Mouse (Mus musculus) regulatory T cell (primary cell): ENCODE measurements around the gene Lcp2.

Source experiments
- in situ Hi-C: fragments of 300-600 bp; cut with MboI, MseI; formaldehyde crosslinking; loops from one replicate; pipeline ENCODE4 v1.15.1; 2025; ENCODE audit warnings: high pct_unique_total_duplicates

Gene Lcp2

DNA sequence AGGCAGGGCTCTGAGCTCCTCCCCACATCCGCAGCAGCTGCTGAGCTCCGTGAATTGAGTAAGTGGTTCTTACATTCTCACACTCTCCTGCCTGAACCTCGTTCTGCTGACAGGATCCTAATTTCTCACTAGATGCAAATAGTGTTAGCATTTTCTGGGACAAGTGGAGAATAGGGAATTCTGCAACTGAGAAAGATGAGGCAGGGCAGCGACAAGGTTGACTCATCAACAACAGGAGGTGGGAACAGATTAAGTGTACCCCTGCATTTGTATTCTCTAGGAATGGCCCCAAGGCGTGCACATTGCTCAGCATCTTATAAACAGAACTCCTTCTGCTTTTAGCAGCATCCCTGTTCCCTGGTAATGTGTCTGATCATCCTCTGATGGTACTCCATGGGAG lies 6.7 kb upstream of the Lcp2 start:
- in situ Hi-C loops: loop anchor here (5.0 to 25.0 kb wide), 2 partner anchors 33 to 1478 kb away; no protein-coding TSS in a partner anchor

DNA sequence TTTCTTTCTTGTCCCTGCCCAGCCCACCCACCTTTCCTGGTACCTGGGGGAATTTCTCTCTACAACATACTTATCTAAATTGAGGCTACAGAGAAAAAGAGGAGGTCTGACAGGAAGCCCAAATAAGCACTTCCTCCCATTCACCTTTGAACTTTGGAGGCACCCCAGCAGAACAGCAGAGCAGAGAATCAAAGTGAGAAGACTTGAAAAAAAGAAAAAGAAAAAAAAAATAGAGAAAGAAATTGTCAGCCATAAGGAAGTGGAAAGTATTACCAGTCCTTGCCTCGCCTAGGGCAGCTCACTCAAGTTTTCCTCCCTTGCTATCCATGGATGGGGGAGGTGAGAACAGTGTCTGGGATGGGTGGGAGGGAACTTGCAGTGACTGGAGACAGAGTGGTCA lies 3.9 kb upstream of the Lcp2 start:
- in situ Hi-C loops: loop anchor here (5.0 to 25.0 kb wide), 2 partner anchors 36 to 1481 kb away; no protein-coding TSS in a partner anchor

DNA sequence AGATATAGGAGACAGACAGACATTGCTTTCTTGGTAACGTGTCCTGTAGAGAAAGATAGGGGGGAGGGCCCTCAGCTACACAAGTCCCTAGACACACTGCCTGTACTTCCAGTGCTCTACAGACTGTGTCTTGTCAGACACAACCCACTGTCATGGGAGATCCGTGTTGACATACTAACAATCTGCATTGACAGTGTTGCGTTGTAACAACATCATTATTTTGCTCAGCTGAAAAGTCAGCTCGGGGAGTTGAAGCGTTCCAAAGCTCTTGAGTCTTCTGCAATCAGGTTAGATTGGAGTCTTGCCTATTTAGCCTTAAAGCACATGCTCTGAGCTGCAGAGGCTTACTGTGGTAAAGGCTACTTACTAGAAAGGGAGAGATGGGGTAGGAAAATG lies 820 bp downstream of the Lcp2 start:
- in situ Hi-C loops: loop anchor here (25.0 kb wide), 1 partner anchor 1485 kb away; no protein-coding TSS in a partner anchor

DNA sequence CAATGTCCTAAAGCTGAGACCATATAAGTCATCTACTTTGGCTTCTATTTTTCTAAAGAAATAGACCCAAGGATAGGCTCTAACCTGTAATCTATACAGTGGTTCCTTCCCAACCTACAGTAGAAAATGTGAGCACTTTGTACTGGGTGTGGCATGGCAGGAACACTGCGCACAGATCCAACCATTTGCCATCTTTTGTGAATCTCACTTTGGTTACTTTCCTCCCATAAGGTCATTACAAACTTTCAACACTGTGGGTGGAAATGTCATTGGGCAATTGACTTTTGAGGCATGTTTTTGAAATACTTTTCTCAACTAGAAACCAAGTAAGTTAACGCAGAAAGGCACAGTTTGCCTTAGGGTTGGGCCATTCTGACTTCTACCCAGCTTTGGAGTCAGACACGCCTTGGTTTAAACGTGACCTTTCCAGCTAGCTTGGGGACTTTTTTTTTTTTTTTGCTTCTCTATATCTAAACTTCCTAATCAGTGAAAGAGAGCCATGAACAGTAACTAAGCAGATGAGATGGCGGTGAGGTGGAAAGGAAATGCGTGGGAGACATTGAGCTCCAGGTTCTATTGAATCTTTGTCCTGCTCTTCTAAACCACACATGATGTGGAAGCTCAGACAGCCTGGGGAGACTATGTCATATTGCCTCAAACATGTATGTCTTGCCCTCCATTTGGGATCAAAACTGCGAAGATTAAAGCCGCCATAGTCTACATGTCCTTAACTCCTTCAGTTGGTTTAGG lies 1.8 kb downstream of the Lcp2 start:
- in situ Hi-C loops: loop anchor here (25.0 kb wide), 1 partner anchor 1486 kb away; no protein-coding TSS in a partner anchor

DNA sequence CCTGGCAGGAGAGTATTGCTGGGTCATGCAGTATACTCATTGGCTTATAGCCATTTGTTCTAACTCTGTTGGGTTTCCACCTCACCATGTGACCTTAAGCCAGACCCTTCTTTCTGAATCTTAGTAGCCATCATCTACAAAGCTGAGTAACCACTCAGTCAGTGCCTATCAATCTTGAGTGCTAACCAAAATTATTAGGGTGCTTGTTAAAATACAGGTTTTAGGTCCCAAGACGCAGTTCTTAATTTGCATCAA lies 2.3 kb downstream of the Lcp2 start:
- in situ Hi-C loops: loop anchor here (25.0 kb wide), 1 partner anchor 1487 kb away; no protein-coding TSS in a partner anchor

DNA sequence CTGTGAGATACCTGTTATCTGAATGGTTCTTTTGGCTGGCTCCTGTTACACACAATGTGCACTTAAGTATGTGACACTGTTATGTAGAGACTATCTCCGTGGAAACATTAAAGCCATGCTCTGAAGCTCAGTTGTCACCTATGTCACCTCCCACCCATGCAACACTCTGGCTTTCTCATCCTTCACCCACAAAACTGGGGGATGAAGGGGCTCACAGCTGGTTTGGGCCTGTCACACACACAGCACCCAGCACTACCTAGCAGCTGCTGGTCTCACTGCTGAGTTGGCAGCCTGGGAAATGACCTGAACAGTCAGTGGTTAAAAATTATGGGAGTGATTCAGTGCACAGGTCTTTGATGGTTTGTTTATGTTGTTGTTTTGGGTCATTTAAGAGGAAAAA lies 3.3 kb downstream of the Lcp2 start:
- in situ Hi-C loops: no loop called here

DNA sequence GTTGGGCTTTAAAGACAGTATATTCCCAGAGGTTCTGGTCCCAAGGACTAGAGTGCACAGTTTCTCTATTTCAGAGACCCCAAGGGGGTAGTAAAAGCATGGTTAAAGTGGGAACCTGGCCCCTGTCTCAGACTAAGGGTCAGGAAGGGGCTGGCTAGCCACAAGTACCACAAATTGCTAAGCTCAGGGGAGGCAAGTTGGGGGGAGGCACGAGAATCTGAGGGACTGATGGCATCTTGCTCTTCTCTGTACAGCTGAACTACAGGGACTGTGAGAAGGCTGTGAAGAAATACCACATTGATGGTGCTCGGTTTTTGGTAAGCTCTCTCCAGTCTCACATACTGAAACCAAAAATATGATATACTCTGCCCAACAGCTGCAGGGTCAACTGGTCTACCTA lies 3.9 kb downstream of the Lcp2 start:
- in situ Hi-C loops: no loop called here

DNA sequence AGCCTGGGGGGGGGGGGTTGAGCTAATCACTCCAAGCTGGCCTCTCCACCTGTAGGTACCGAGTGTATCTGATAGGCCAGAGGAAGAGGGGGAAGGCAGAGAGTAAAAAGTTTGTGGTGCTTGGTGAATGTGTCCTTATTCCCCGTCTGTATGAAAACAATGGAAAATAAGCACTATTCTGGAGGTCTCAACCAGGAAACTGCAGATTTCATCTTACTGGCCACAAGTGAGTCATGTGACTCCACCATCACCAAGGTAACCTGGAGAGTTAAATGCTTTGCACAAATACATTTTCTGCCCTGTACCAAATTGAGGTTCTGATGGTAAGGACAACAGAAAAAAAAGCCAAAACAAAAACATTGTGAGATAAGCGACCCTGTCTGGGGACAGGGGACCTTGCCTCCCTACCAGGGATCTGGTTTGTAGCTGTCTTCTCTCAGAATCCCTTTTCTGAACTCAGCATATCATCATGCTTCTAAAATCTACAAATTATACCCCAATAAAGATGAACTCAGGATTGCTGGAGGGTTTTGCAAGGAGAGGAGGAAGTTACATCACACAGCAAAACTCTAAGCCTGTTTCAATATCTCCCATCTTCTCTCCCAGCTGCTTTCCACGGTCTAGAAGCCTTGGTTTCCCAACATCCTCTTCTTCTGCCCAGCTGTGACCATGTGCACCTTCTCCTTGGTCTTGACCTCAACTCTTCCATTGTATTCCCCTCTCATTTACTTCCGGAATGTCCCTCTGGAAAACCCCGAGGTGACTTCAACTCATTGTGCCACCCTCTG lies 6.5 kb downstream of the Lcp2 start:
- in situ Hi-C loops: no loop called here

DNA sequence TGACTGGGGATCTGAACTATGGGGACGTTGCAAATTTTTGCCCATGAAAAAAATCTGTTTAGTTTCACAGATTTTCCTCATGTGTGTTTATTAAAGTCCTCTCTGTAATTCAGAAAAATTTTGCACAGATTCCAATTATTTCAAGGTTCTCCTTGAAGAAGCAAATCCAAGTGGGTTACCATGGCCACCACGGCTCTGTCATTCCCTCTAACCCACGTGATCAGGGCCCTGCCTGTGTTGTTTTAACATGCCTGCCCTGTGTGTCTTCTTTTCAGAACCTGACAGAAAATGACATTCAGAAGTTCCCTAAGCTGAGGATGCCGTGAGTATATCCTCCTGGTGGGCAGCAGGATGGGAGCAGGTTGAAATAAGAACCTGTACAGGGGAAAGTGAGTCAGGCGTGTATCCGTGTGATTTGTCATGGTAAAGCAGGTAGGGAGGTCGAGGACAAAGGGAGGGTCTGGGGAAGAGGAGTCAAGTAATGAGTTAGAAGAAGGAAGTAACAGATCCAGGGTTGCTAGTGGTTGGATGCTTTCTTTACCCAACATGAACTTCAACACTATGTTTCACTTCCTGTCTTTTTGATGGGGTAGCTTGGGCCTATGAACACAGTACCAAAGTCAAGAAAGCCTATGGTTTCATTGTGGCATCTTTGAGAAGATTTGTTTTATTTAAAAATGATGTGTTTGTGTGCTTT lies 7.5 kb downstream of the Lcp2 start:
- in situ Hi-C loops: no loop called here

DNA sequence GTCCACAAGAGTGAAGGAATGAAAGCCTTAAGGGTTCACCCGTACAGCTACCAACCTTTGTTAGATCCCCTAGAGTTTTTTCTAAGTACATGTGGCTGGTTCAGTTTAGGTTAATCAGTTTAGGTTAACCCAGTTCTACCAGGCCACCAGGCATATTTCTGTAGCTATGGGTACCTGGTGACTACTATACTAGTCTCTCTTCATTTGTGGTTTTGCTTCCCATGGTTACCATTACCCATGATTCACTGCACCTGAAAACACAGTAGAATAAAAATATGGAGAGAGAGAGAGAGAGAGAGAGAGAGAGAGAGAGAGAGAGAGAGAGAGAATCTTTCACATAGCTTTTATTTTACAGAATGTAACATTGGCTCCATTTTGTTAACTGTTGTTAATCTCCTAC lies 10.0 kb downstream of the Lcp2 start:
- in situ Hi-C loops: no loop called here

DNA sequence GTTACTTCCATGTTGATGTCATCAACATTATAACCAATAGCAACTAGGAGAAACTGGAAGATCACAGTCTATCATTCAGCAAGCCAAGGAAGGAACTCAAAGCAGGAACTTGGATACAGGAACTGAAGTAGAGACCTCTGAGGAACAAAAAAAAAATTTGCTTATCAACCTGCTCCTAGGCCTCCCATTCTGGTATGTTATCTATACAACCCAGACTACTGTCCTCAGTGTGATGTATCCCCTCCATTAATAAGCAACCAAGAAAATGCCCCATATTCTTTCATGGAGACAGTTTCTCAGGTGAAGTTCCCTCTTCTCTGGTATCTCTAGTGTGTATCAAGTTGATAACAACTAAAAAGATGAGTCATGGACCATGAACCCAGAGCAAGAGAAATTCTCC lies 11.6 kb downstream of the Lcp2 start:
- in situ Hi-C loops: no loop called here

DNA sequence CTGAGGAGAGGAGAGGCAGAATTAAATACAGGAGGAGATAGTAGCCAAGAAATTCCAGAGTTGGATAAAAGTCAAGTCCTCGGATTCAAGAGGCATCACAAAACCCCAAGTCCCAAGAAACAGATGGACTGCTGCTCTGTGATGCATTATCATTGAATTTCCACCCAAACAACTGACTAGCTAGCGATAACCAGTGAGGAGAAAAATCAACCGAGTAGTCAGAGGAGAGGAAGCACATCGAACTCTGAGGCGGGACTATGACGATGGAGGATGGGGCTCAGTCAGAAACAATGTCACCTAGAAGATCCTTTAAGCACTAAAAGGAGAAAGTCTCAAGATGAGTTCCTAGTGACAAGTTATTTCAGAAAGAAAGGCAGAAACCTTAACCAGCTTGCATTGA lies 12.2 kb downstream of the Lcp2 start:
- in situ Hi-C loops: no loop called here

DNA sequence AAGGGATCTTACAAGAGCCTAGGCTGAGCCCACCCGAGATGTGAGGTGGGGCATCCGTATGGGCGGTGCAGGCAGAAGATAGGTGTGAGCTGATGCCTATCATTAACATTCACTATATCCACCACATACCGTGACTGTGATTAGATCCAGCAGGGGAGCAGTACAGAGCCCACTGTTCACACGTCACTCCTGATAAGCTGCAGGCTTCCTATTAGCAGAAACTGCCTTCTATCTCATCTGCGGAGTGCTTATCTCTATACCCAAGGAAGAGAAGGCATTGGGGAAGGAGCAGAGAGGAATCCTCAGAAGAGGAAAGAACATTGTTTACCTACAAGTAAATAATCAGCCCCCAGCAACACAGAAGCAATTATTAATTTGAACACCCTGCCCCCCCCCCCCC lies 15.0 kb downstream of the Lcp2 start:
- in situ Hi-C loops: no loop called here

DNA sequence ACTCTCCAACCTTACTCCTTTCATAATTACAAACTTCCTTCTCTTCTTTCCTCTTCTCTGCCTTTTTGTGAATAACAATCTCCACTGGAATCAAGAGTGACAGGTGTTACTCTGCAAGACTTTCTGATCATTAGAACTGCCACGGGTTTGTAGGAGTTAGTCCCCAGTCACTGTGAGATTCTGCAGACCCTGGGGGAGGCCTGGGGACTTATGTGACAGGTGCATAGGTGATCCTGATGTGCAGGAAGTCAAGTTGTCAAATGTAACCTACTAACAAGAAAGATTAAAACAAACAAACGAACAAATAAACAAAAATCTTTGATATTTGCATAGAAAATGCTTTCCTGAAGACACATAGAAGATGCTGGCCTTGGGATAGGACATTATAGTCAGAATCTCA lies 16.5 kb downstream of the Lcp2 start:
- in situ Hi-C loops: no loop called here

DNA sequence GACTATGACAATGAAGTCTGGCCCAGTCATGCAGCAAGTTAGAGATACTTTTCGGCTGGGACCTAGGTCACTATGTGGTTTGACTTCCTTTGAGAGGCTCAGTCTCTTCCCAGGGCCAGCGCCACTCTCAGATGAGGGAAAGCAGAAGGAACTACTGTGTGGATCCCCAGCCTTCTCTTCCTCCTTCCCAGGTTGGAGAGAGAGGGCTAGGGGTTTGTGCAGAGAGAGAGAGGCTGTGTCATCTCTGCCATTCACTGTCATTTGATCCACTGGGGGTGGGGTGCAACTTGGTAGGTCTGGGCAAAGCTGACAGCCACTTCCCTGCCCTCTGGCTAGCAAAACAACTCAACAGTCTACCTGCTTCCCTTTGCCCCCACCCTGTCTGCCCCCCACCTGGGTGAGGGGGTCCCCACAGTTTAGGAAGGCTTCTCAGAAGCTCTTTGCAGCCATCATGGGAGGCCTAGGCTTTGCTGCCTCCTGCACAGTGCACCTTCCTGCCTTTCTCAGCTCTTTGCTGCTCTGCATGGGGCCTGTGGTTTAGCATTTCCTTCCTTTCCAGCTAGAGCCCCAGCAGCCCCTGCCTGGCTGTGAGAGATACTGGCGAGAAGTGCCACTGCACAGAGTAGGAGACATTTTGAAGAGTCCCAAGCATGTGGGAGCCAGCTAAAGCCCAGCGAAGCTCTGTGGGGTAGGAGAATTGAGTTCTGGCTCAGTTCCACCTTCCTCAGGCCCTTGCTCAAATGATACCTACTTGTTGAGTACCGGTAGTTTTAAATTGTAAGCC lies 17.2 kb downstream of the Lcp2 start:
- in situ Hi-C loops: no loop called here

DNA sequence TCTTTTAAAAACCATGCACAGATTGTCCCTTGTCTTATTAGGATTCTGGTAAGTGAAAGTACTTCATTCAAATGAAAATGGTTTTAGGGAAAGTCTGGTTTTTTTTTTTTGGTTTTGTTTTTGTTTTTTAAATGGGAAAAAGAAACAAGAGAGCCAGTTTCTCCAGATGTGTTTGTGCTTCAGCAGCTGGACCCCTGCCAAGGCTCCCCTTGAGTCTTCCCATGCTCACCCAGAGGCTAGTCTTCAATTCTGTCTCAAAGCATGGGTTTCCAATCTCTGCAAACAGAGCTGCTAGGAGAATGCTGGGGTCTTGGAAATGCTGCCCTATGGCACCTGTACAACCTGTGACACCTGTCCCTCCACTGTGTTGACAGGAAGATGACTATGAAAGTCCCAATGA lies 23.9 kb downstream of the Lcp2 start:
- in situ Hi-C loops: loop anchor here (5.0 kb wide), 1 partner anchor 68 kb away; no protein-coding TSS in a partner anchor

DNA sequence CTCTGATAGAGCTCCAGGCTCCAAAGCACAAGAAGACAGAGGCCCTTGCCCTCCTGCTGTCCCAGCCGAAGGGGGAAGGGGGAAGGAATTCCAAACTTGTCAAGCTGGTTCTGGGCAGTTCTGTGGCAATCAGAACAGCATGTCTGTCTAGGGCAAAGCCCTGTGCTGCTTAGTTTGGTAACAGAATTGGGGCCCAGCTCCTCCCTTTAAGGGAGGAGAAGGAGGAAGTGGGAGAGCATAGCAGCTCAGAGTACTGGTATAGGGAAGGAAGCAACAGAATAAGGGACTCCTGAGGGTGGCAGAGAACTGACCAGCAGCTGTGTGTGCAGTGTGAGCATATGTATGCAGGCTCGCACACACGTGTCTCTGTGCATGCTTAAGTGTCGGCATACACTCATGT lies 25.6 kb downstream of the Lcp2 start:
- in situ Hi-C loops: loop anchor here (5.0 kb wide), 1 partner anchor 70 kb away; no protein-coding TSS in a partner anchor

DNA sequence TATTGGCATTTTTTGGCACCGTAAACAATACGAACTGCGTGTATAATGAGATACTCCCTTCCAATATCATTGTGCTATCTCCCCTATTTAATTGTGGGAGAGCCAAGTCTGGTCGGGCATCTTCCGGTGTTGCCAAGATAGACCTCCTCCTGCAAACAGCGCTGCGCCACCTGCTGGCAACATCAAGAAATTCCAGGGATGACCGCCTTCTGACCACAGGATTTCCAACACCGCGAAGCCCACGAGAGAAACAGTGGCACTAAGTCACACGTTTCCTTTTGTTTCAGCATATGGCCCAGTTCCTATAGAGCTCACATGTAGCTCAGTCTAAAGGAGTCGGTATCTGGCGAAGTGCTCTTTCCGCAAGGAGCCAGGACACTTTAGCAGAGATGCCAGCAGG lies 27.1 kb downstream of the Lcp2 start:
- in situ Hi-C loops: loop anchor here (5.0 kb wide), 1 partner anchor 71 kb away; no protein-coding TSS in a partner anchor

DNA sequence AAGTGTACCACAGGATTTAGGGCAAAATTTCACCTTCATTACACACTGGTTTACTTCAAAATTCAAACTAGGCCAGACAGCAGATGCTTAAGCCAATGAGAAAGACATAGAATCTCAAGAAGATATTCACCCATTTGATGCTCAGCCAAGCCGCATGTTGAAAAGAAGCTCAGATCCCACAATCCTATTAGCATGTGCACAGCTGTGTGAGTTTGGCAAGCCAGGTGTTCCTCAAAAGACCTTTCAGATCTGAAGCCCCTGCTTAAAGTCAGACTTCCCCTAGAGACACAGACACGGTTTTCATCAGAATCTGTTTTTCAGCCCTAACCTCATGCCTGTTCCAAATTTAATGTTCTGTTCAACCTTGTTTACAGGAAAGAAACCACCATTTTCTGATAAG lies 31.1 kb downstream of the Lcp2 start:
- in situ Hi-C loops: loop anchor here (25.0 kb wide), 1 partner anchor 634 kb away; no protein-coding TSS in a partner anchor

DNA sequence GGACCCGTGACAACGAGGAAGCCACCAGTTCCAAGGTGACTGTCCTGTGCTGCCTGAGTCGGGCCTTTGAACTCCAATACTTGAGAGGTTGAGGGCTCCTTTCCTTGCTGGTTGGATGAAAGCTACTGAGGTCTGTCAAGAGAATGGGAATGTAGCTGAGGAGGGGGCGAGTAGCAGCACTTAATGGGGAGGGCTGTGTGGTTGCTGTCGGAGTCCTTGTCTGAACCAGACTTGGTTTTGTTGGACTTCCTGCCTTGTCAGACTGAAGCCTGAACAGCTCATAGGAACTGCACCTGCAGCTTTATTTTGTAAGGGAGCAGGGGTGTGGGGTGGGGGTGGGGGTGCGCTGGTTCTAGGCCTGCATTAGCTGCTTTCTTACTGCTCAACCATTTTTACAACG lies 31.9 kb downstream of the Lcp2 start:
- in situ Hi-C loops: loop anchor here (25.0 kb wide), 1 partner anchor 634 kb away; no protein-coding TSS in a partner anchor
